Mouse (Mus musculus) liver, embryonic 11.5 days (tissue): ENCODE data around the gene Slc35b4. TPM values are rescaled to one million over a fixed set of nuclear protein-coding genes. Genes with fewer than 3 reads are reported as not detected.

Experiments
- ATAC-seq: fragments of 200-750 bp; cut with Nextera tagmentation; replicated peaks from 2 replicates; pipeline ENCODE4 v1.8.0; 2017; ENCODE audit warnings: moderate number of reproducible peaks, mild to moderate bottlenecking, moderate TSS enrichment, moderate library complexity; ENCODE audit not compliant: low FRiP score
- DNase-seq: peaks from one replicate; pipeline ENCODE4 v3.0.0-alpha.2; 2017; ENCODE audit warnings: low spot score
- H3K27ac ChIP-seq: fragments of 300-500 bp; sonication (generic); 2 replicates; pipeline ENCODE4 v1.5.1; 2014; ENCODE audit warnings: mild to moderate bottlenecking, low read depth, low read length, control low read depth
- H3K27me3 ChIP-seq: fragments of 300-500 bp; sonication (generic); replicated peaks from 2 replicates; pipeline ENCODE4 v1.6.1; 2014; ENCODE audit warnings: low read length, mixed read lengths; ENCODE audit not compliant: control insufficient read depth, insufficient read depth
- H3K36me3 ChIP-seq: fragments of 300-500 bp; sonication (generic); 2 replicates; pipeline ENCODE4 v1.6.1; 2014; ENCODE audit warnings: mild to moderate bottlenecking, low read length, moderate library complexity, mixed read lengths; ENCODE audit not compliant: control insufficient read depth, insufficient read depth
- H3K4me1 ChIP-seq: fragments of 300-500 bp; sonication (generic); replicated peaks from 2 replicates; pipeline ENCODE4 v1.6.1; 2014; ENCODE audit warnings: low read length, mixed read lengths; ENCODE audit not compliant: control insufficient read depth, insufficient read depth
- H3K4me2 ChIP-seq: fragments of 300-500 bp; sonication (generic); 2 replicates; pipeline ENCODE4 v1.6.1; 2014; ENCODE audit warnings: mild to moderate bottlenecking, control low read depth, moderate library complexity
- H3K4me3 ChIP-seq: fragments of 300-500 bp; sonication (generic); 2 replicates; pipeline ENCODE4 v1.5.1; 2014; ENCODE audit warnings: low read depth, low read length, control low read depth
- H3K9ac ChIP-seq: fragments of 300-500 bp; sonication (generic); 2 replicates; pipeline ENCODE4 v1.6.1; 2014; ENCODE audit warnings: low read depth, low read length, control low read depth
- H3K9me3 ChIP-seq: fragments of 300-500 bp; sonication (generic); 2 replicates; pipeline ENCODE4 v1.6.1; 2016; ENCODE audit warnings: low read length, inconsistent platforms, mixed read lengths; ENCODE audit not compliant: control insufficient read depth
- WGBS: fragments of 180-500 bp; shearing (Covaris S2); extraction: QIAGEN DNeasy Blood & Tissue Kit; methylation state at CpG from one replicate; pipeline ENCODE4 v1.1.7; 2014; 5-methylcytosine and 5-hydroxymethylcytosine counted together
- polyA plus RNA-seq: library from polyadenylated mRNA; unstranded; fragments of >200 nt; fragmentation: Nextera tagmentation; extraction: Ambion mirVana; gene quantifications from 2 replicates; pipeline ENCODE4 v1.2.1, GENCODE M21; 2014

Slc35b4 gene
- polyA plus RNA-seq, 1 experiment from 2014 or later: 37.5 TPM

DNA sequence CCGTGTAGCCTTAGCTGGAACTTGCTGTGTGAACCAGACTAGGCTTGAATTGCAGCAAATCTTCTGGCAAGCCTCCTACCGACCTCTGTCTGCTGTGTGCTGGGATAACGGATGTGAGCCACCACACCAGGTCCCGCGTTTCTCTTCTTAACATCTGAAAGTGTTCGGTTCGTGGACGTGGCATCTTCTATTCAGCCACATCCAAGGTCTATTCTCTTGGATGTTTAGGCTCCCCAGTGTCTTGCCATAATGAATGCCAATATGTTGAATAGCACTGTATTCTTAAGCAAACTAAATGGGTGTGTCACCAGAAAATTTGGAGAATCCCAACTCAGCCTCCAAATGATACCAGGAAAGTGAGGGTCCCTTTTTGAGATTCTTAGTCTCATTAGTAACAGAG lies 14.5 kb upstream of the Slc35b4 start:
- no peaks in the 10 kb centered on the region for H3K27me3 ChIP-seq
- no peak overlapping the region for H3K9ac ChIP-seq
- ATAC-seq (no peak), DNase-seq (no peak)
- no peak overlapping the region for H3K4me3 ChIP-seq
- H3K36me3 ChIP-seq: no peaks in the 10 kb centered on the region
- no peaks in the 10 kb centered on the region for H3K4me1 ChIP-seq
- no peak overlapping the region for H3K4me2 ChIP-seq
- 89% methylated on average over 8 of the region's 8 CpGs for WGBS
- no peaks in the 10 kb centered on the region for H3K9me3 ChIP-seq
- H3K27ac ChIP-seq: no peak overlapping the region

- Histone ChIP-seq H3K27me3 (no peaks in the 10 kb centered on the region), H3K27ac (no peak overlapping the region), H3K36me3 (no peaks in the 10 kb centered on the region), H3K4me2 (no peak overlapping the region), H3K9me3 (no peaks in the 10 kb centered on the region), H3K4me3 (no peak overlapping the region), H3K9ac (no peak overlapping the region), H3K4me1 (no peaks in the 10 kb centered on the region)
- ATAC-seq (no peak), DNase-seq (no peak)
- WGBS: 57% methylated on average over 3 of the region's 3 CpGs
These were observed 12.6 kb upstream of the Slc35b4 start for GRCm38 (mm10) chr6:34189494-34189893.

GRCm38 (mm10) chr6:34187986-34188599 lies 11.2 kb upstream of the Slc35b4 start:
- Histone ChIP-seq H3K9ac (no peak overlapping the region), H3K4me3 (no peak overlapping the region), H3K9me3 (no peaks in the 10 kb centered on the region), H3K36me3 (no peaks in the 10 kb centered on the region), H3K4me2 (no peak overlapping the region), H3K27me3 (no peaks in the 10 kb centered on the region), H3K4me1 (no peaks in the 10 kb centered on the region), H3K27ac (no peak overlapping the region)
- ATAC-seq (no peak), DNase-seq (no peak)
- 59% methylated on average over 7 of the region's 7 CpGs for WGBS

DNA sequence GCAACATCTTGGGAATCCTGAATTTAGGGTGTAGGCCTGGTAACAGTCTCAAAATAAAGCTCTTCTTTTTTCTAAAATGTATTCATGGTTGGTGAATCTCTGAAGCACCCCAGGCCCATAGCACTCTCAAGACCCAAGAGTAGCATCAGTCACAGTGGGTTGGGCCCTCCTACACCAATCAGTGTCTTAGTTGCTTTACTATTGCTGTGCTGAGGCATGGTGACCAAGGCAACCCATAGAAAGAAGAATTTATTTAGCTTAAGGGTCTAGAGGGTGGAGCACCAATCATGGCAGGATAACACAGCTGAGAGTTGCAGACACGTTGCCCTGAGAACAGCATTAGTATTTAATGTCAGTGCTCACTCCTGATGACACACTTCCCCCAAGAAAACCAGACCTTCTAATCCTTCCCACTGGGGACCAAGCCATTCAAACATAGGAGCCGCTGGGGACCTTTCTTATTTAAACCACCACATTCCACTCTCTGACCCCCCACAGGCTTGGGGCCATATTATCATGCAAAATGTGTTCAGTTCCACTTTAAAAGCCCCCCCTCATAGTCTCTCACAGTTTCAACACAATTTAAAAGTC lies 10.5 kb upstream of the Slc35b4 start:
- DNase-seq: no peak
- no peaks in the 10 kb centered on the region for H3K4me1 ChIP-seq
- no peak overlapping the region for H3K4me2 ChIP-seq
- H3K36me3 ChIP-seq: no peaks in the 10 kb centered on the region
- no peaks in the 10 kb centered on the region for H3K9me3 ChIP-seq
- no peak overlapping the region for H3K9ac ChIP-seq
- H3K27me3 ChIP-seq: no peaks in the 10 kb centered on the region
- H3K4me3 ChIP-seq: no peak overlapping the region
- WGBS: 56% methylated on average over 2 of the region's 2 CpGs
- no peak overlapping the region for H3K27ac ChIP-seq
- ATAC-seq: no peak

GRCm38 (mm10) chr6:34183326-34183725 lies 6.4 kb upstream of the Slc35b4 start:
- no peaks in the 10 kb centered on the region for H3K27me3 ChIP-seq
- H3K4me1 ChIP-seq: no peaks in the 10 kb centered on the region; the same call in 1 of the 2 replicates
- 64% methylated on average over 3 of the region's 3 CpGs for WGBS
- no peak overlapping the region for H3K4me2 ChIP-seq
- ATAC-seq (no peak), DNase-seq (no peak)
- no peaks in the 10 kb centered on the region for H3K36me3 ChIP-seq
- no peak overlapping the region for H3K4me3 ChIP-seq
- H3K9me3 ChIP-seq: no peaks in the 10 kb centered on the region
- no peak overlapping the region for H3K27ac ChIP-seq
- H3K9ac ChIP-seq: no peak overlapping the region

DNA sequence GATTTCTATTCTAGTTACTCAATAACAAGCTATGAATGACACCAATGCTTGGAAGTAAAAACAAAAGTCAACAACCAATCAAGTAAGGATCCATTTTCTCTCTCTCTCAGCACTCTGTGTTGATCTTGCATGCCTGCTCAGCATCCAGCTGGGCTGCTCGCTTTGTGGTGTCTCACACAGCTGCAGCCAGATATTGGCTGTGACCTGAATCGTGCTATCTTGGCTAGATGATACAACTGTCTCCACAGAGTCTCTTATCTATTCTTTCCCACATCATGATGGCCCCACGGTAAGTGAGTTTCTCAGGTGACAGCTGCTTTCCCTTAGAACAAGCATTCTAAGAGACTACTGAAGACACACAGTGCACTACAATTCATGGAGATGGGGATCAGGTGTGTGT lies 5.0 kb upstream of the Slc35b4 start:
- Histone ChIP-seq H3K9me3 (no peaks in the 10 kb centered on the region), H3K4me3 (no peak overlapping the region), H3K27me3 (no peaks in the 10 kb centered on the region), H3K4me2 (no peak overlapping the region), H3K4me1 (no peaks in the 10 kb centered on the region; the same call in 1 of the 2 replicates), H3K9ac (no peak overlapping the region), H3K27ac (no peak overlapping the region), H3K36me3 (no peaks in the 10 kb centered on the region)
- DNase-seq: no peak
- 50% methylated on average over 3 of the region's 3 CpGs for WGBS
- no peak for ATAC-seq

DNA sequence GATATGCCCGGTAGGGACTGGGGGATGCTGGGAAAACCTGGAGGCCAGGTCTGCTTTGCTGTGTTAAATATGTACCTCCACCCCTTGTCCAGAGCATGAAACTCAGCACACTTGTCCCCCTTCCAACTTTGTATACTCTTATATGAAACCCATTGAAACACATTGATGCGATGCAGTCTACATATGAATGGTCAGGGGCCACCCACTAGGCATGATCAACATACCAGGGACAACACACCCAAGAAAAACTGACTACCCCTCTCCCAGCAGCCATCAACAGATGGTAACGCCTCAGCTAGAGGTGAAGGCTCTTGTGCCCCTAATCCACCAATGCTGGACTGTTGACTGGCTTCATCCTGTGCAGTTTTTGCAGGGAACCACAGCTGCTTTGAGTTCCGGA lies 3.0 kb upstream of the Slc35b4 start:
- Histone ChIP-seq H3K9ac (no peak overlapping the region), H3K36me3 (no peaks in the 10 kb centered on the region), H3K27me3 (no peaks in the 10 kb centered on the region), H3K4me3 (no peak overlapping the region), H3K27ac (no peak overlapping the region), H3K4me1 (peaks cover 5% of the 10 kb centered on the region; the same call in 1 of the 2 replicates), H3K4me2 (no peak overlapping the region), H3K9me3 (no peaks in the 10 kb centered on the region)
- DNase-seq (no peak), ATAC-seq (no peak)
- 82% methylated on average over 4 of the region's 4 CpGs for WGBS

DNA sequence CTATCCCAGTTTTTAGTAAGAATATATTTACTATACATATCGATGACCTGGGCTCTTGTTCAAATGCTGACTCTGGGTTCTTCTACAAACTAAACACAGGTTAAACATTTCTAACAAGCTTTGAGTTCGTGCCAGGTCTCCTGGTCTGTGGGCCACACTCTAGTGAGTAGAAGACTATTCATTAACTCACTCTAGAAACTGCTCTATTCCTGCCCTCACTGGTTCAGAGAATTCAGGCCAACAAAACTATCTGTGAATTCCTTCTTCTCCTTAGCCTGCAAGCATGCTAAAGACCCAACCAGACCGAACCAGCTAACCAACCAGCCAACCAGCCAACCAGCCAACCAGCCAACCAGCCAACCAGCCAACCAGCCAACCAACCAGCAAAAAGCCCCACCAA lies 2.1 kb upstream of the Slc35b4 start:
- DNase-seq (no peak), ATAC-seq (no peak)
- 81% methylated on average over 3 of the region's 3 CpGs for WGBS
- H3K4me3 ChIP-seq: no peak overlapping the region
- H3K27ac ChIP-seq: no peak overlapping the region
- no peak overlapping the region for H3K4me2 ChIP-seq
- peaks cover 5% of the 10 kb centered on the region; the same call in 1 of the 2 replicates for H3K4me1 ChIP-seq
- H3K36me3 ChIP-seq: no peaks in the 10 kb centered on the region
- no peak overlapping the region for H3K9ac ChIP-seq
- H3K9me3 ChIP-seq: no peaks in the 10 kb centered on the region
- H3K27me3 ChIP-seq: no peaks in the 10 kb centered on the region
